Mouse (Mus musculus): ENCODE data around the gene Gnat1. TPM values are rescaled to one million over a fixed set of nuclear protein-coding genes. Genes with fewer than 3 reads are reported as not detected.

Gene Gnat1
- polyA plus RNA-seq, 1 experiment from 2014 or later, result 2.2 TPM

DNA sequence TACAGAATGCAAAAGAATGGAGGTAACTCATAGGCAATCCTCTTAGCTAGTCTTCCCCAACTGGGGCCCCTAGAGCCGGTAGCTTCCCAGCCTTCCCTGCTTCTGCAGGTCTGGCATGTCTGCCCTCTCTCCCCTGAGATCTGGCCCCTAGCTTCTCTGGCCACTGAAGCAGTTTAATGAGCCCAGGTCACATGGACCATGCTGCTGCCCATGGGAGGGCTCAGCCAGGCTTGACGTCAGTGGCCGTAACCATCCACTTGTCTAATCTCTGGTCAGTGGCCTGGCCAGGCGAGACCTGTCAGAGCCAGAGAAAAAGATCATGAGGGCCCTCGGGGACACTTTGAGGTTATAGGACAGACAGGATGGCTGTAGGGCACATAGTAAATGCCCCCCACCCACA is 9.3 kb downstream of the Gnat1 start:
- WGBS, result 45% methylated on average over 5 of the region's 5 CpGs
- Histone ChIP-seq H3K9me3 (replicated peaks; ENCODE audit: control insufficient read depth, low read length, poor library complexity, severe bottlenecking) (no peaks in the 10 kb centered on the region), H3K4me3 (ENCODE audit: low read depth, low read length) (no peak overlapping the region), H3K9ac (ENCODE audit: low read depth, low read length) (no peak overlapping the region), H3K4me2 (ENCODE audit: low read length) (no peak overlapping the region), H3K36me3 (ENCODE audit: control insufficient read depth, insufficient read depth, low read length) (no peaks in the 10 kb centered on the region), H3K27me3 (ENCODE audit: control insufficient read depth, insufficient read depth, low read depth, low read length) (peaks cover 30% of the 10 kb centered on the region), H3K4me1 (ENCODE audit: control insufficient read depth, insufficient read depth, low read length) (peaks cover 11% of the 10 kb centered on the region), H3K27ac (ENCODE audit: low read length) (no peak overlapping the region)
- no peak for ATAC-seq

- Histone ChIP-seq H3K4me2 (ENCODE audit: low read length) (no peak within 1 kb of the TSS), H3K9ac (ENCODE audit: low read depth, low read length) (no peak within 1 kb of the TSS), H3K27me3 (ENCODE audit: control insufficient read depth, insufficient read depth, low read depth, low read length) (peaks cover 23% of the 10 kb centered on the region), H3K4me3 (ENCODE audit: low read depth, low read length) (no peak within 1 kb of the TSS), H3K36me3 (ENCODE audit: control insufficient read depth, insufficient read depth, low read length) (no peaks in the 10 kb centered on the region), H3K27ac (ENCODE audit: low read length) (no peak within 1 kb of the TSS), H3K4me1 (ENCODE audit: control insufficient read depth, insufficient read depth, low read length) (peaks cover 11% of the 10 kb centered on the region), H3K9me3 (replicated peaks; ENCODE audit: control insufficient read depth, low read length, poor library complexity, severe bottlenecking) (no peaks in the 10 kb centered on the region)
- 86% methylated on average over 9 of the region's 9 CpGs for WGBS
- ATAC-seq, result no peak
These were observed 10.0 kb downstream of the Gnat1 start, which contains the start of gene Slc38a3 for GRCm38 (mm10) chr9:107669480-107669945. Gene Slc38a3 (minus strand): TSS chr9:107669530.

DNA sequence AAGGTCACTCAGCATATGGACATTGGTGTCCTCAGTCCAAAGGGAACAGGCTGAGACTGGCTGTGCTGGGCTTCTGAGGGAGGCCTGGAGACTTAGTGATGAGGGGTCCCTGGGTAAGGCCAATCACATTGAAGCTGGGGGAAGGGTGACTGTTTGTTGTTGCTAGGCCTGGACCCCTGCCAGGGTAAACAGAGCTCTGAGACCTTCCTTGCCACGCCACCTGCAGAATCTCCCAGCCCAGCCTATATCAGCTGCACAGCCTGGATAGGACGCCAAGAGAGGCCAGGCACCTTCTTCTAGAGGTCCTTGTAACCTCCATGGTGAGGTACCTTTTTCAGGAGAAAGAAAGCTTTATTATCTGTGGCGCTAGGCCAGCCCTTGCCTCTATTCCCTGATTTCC is 10.6 kb downstream of the Gnat1 start:
- Histone ChIP-seq H3K9me3 (replicated peaks; ENCODE audit: control insufficient read depth, low read length, poor library complexity, severe bottlenecking) (no peaks in the 10 kb centered on the region), H3K4me1 (ENCODE audit: control insufficient read depth, insufficient read depth, low read length) (peaks cover 11% of the 10 kb centered on the region), H3K9ac (ENCODE audit: low read depth, low read length) (no peak overlapping the region), H3K27ac (ENCODE audit: low read length) (no peak overlapping the region), H3K4me2 (ENCODE audit: low read length) (no peak overlapping the region), H3K27me3 (ENCODE audit: control insufficient read depth, insufficient read depth, low read depth, low read length) (peaks cover 23% of the 10 kb centered on the region), H3K4me3 (ENCODE audit: low read depth, low read length) (no peak overlapping the region), H3K36me3 (ENCODE audit: control insufficient read depth, insufficient read depth, low read length) (no peaks in the 10 kb centered on the region)
- ATAC-seq, result no peak
- 57% methylated on average over 3 of the region's 3 CpGs for WGBS

DNA sequence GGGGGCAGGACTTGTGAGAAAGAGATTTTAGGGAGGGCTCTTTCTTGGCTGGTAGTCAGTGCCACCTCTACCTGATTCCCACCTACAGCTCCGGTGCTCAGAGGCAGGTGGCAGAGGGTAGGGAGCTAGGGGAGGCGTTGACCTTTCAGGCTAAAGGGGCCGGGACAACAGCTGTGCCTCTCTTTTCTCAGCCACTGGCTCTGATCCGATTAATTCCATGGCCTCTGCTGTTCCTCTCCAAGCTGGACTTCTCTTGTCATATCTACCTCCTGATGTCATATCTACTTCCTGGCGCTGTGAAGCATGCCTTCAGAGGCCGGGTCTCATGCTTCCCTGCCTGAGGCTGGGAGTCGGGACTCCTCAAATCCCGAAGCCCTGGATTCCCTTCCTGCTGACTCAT is 11.5 kb downstream of the Gnat1 start:
- WGBS, result 23% methylated on average over 8 of the region's 8 CpGs
- Histone ChIP-seq H3K9me3 (replicated peaks; ENCODE audit: control insufficient read depth, low read length, poor library complexity, severe bottlenecking) (no peaks in the 10 kb centered on the region), H3K9ac (ENCODE audit: low read depth, low read length) (no peak overlapping the region), H3K4me3 (ENCODE audit: low read depth, low read length) (no peak overlapping the region), H3K4me2 (ENCODE audit: low read length) (no peak overlapping the region), H3K27ac (ENCODE audit: low read length) (no peak overlapping the region), H3K36me3 (ENCODE audit: control insufficient read depth, insufficient read depth, low read length) (no peaks in the 10 kb centered on the region), H3K4me1 (ENCODE audit: control insufficient read depth, insufficient read depth, low read length) (peaks cover 14% of the 10 kb centered on the region), H3K27me3 (ENCODE audit: control insufficient read depth, insufficient read depth, low read depth, low read length) (peaks cover 21% of the 10 kb centered on the region)
- no peak for ATAC-seq

GRCm38 (mm10) chr9:107667219-107667618 is 12.3 kb downstream of the Gnat1 start:
- under 1% methylated on average over 24 of the region's 24 CpGs for WGBS
- Histone ChIP-seq H3K27me3 (ENCODE audit: control insufficient read depth, insufficient read depth, low read depth, low read length) (peaks cover 21% of the 10 kb centered on the region), H3K9me3 (replicated peaks; ENCODE audit: control insufficient read depth, low read length, poor library complexity, severe bottlenecking) (no peaks in the 10 kb centered on the region), H3K9ac (ENCODE audit: low read depth, low read length) (peak overlapping the region; percentile 66), H3K4me2 (ENCODE audit: low read length) (peak overlapping the region; percentile 68), H3K4me3 (ENCODE audit: low read depth, low read length) (peak overlapping the region; percentile 39), H3K36me3 (ENCODE audit: control insufficient read depth, insufficient read depth, low read length) (no peaks in the 10 kb centered on the region), H3K27ac (ENCODE audit: low read length) (no peak overlapping the region), H3K4me1 (ENCODE audit: control insufficient read depth, insufficient read depth, low read length) (peaks cover 14% of the 10 kb centered on the region)
- peak; percentile 82 for ATAC-seq

GRCm38 (mm10) chr9:107666751-107667205 is 12.7 kb downstream of the Gnat1 start:
- ATAC-seq, result 0 out of 2 replicates have a peak, but pooled peaks have one; percentile 19
- no peaks in the 10 kb centered on the region for H3K9me3 ChIP-seq (replicated peaks; ENCODE audit: control insufficient read depth, low read length, poor library complexity, severe bottlenecking)
- H3K27me3 ChIP-seq (ENCODE audit: control insufficient read depth, insufficient read depth, low read depth, low read length), result peaks cover 21% of the 10 kb centered on the region
- WGBS, result 2% methylated on average over 30 of the region's 30 CpGs
- peaks cover 14% of the 10 kb centered on the region for H3K4me1 ChIP-seq (ENCODE audit: control insufficient read depth, insufficient read depth, low read length)
- no peak overlapping the region for H3K27ac ChIP-seq (ENCODE audit: low read length)
- peak overlapping the region; percentile 66 for H3K9ac ChIP-seq (ENCODE audit: low read depth, low read length)
- H3K36me3 ChIP-seq (ENCODE audit: control insufficient read depth, insufficient read depth, low read length), result no peaks in the 10 kb centered on the region
- peak overlapping the region; percentile 68 for H3K4me2 ChIP-seq (ENCODE audit: low read length)
- peak overlapping the region; percentile 39 for H3K4me3 ChIP-seq (ENCODE audit: low read depth, low read length)

DNA sequence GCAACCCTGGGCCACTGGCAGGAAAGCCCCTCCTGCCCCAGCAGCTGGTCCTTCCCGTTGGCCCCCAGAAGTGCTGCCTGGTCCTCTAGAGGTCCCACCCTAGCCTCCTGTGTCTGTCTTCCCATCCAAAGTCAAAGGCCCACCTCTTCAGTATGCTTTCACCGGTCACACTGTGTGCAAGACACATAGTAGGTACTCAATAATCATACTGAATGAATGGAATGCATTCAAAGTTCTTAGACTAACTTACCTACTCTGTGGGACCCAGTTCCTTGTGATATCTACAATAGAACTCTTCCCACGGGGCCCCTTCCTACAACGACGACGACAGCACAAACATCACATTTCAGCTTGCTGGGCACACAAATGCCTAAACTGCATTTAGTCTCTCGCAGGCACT is 14.2 kb downstream of the Gnat1 start:
- H3K4me1 ChIP-seq (ENCODE audit: control insufficient read depth, insufficient read depth, low read length), result peaks cover 14% of the 10 kb centered on the region
- no peaks in the 10 kb centered on the region for H3K9me3 ChIP-seq (replicated peaks; ENCODE audit: control insufficient read depth, low read length, poor library complexity, severe bottlenecking)
- peaks cover 21% of the 10 kb centered on the region for H3K27me3 ChIP-seq (ENCODE audit: control insufficient read depth, insufficient read depth, low read depth, low read length)
- 81% methylated on average over 7 of the region's 7 CpGs for WGBS
- H3K27ac ChIP-seq (ENCODE audit: low read length), result no peak overlapping the region
- no peak overlapping the region for H3K4me2 ChIP-seq (ENCODE audit: low read length)
- H3K4me3 ChIP-seq (ENCODE audit: low read depth, low read length), result 0 out of 2 replicates have a peak overlapping the region, but pooled peaks have one; percentile 3
- no peak for ATAC-seq
- H3K9ac ChIP-seq (ENCODE audit: low read depth, low read length), result no peak overlapping the region
- H3K36me3 ChIP-seq (ENCODE audit: control insufficient read depth, insufficient read depth, low read length), result no peaks in the 10 kb centered on the region

- H3K4me3 ChIP-seq (ENCODE audit: low read depth, low read length), result no peak overlapping the region
- H3K4me2 ChIP-seq (ENCODE audit: low read length), result peak overlapping the region; percentile 12; the same call in 1 of the 2 replicates
- no peak for ATAC-seq
- peaks cover 14% of the 10 kb centered on the region for H3K4me1 ChIP-seq (ENCODE audit: control insufficient read depth, insufficient read depth, low read length)
- H3K9me3 ChIP-seq (replicated peaks; ENCODE audit: control insufficient read depth, low read length, poor library complexity, severe bottlenecking), result no peaks in the 10 kb centered on the region
- no peak overlapping the region for H3K9ac ChIP-seq (ENCODE audit: low read depth, low read length)
- H3K36me3 ChIP-seq (ENCODE audit: control insufficient read depth, insufficient read depth, low read length), result no peaks in the 10 kb centered on the region
- no peak overlapping the region; the same call in 1 of the 2 replicates for H3K27ac ChIP-seq (ENCODE audit: low read length)
- 38% methylated on average over 9 of the region's 9 CpGs for WGBS
- H3K27me3 ChIP-seq (ENCODE audit: control insufficient read depth, insufficient read depth, low read depth, low read length), result peaks cover 19% of the 10 kb centered on the region
These were observed 16.0 kb downstream of the Gnat1 start for GRCm38 (mm10) chr9:107663525-107663924.

DNA sequence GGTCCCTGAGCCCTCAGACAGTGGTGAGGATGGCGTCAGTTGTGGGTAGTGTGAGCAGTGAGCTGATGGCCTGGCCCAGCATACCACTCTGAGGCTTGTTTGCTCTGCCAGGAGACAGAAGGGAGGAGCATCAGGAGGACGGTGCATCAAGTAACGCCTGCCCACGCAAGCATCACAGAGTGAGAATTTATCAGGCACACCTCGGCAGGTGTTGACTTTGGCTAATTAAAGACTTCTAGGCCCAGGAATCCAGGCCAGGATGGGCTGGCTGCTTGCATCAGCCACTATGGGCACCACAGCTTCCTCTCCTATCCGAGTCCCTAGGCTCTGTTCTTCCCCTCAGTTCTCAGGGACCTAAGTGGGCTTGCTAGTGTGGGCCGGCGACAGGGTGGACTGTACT is 17.2 kb downstream of the Gnat1 start:
- H3K9ac ChIP-seq (ENCODE audit: low read depth, low read length), result no peak overlapping the region
- H3K4me2 ChIP-seq (ENCODE audit: low read length), result no peak overlapping the region
- no peak overlapping the region for H3K27ac ChIP-seq (ENCODE audit: low read length)
- peaks cover 13% of the 10 kb centered on the region for H3K4me1 ChIP-seq (ENCODE audit: control insufficient read depth, insufficient read depth, low read length)
- no peaks in the 10 kb centered on the region for H3K36me3 ChIP-seq (ENCODE audit: control insufficient read depth, insufficient read depth, low read length)
- WGBS, result 92% methylated on average over 8 of the region's 8 CpGs
- ATAC-seq, result no peak
- peaks cover 13% of the 10 kb centered on the region; the same call in 1 of the 2 replicates for H3K27me3 ChIP-seq (ENCODE audit: control insufficient read depth, insufficient read depth, low read depth, low read length)
- H3K9me3 ChIP-seq (replicated peaks; ENCODE audit: control insufficient read depth, low read length, poor library complexity, severe bottlenecking), result no peaks in the 10 kb centered on the region
- H3K4me3 ChIP-seq (ENCODE audit: low read depth, low read length), result no peak overlapping the region

All from midbrain, embryonic 16.5 days (tissue).